Mouse (Mus musculus) ZHBTc4 (cell line): ENCODE measurements around the gene Sccpdh.

Experiments used
- DNase-seq: peaks from one replicate; pipeline ENCODE4 v3.0.0-alpha.2; 2011; ENCODE audit warnings: low read depth, low spot score

Sccpdh gene

GRCm38 (mm10) chr1:179734500-179735474 lies 66.8 kb downstream of the Sccpdh start:
- DNase-seq: peak; percentile 84

- DNase-seq: no peak
These were observed 68.5 kb downstream of the Sccpdh start for GRCm38 (mm10) chr1:179736483-179736882.
